In the genomic region with DNA sequence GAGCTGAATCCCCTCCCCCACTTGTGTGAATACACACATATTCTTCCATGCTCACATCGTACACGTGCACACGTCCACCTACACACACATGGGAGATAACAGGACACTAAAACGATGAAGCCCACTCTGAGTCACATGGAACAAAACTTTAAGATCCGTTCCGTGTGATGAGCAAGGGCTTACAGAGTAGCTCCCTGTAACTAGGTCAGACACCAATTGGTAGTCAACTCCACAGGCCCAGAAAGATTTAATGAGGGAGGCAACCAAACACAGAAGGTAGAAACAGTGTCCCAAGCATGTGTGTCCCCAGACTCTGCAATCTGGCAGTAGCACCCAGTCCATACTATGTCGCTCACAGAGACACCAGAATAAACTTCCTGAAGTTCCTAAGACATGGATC, we compare ENCODE assay signal across 15 mouse cellular contexts. TPM values are rescaled to one million over a fixed set of nuclear protein-coding genes. Genes with fewer than 3 reads are reported as not detected.
A peak's percentile ranks its signal among the peaks of the same experiment; 100 is the strongest.
DNase-seq lines count a peak whose midpoint lies in the region; ATAC-seq and TF ChIP-seq lines count a peak whose summit lies in the region.
"Had no signal": no experiment of that assay in that cellular context is flagged by ENCODE, and none has a peak within 500 bp of the region (broad histone marks: within the 10 kb centered on the region; RNA-seq: fewer than 3 reads in every experiment).

No protein-coding gene starts in this region.

- TF ChIP-seq EP300 in heart, postnatal 0 days (IDR thresholded peaks at IDR 0.05; ENCODE audit: low read depth) = no peak

- ATAC-seq in heart, postnatal 0 days (ENCODE audit: insufficient read depth, low read depth) = no peak
- 0 out of 2 replicates have a peak, but pooled peaks have one; percentile 15 for ATAC-seq in midbrain, embryonic 15.5 days (replicated peaks)
- ATAC-seq in forebrain, embryonic 13.5 days = peak; percentile 25; the same call in 1 of the 2 replicates
- ATAC-seq in midbrain, postnatal 0 days (ENCODE audit: low FRiP score) = peak; percentile 48; the same call in 1 of the 2 replicates
- ATAC-seq: activated CD4-positive, CD25-positive, alpha-beta regulatory T cell, adult 4 months had no signal

- no peaks in the 10 kb centered on the region for H3K36me3 ChIP-seq in heart, postnatal 0 days (replicated peaks; ENCODE audit: control insufficient read depth, insufficient read depth, low read length)
- no peaks in the 10 kb centered on the region for H3K36me3 ChIP-seq in midbrain, embryonic 15.5 days (replicated peaks)
- H3K36me3 ChIP-seq in midbrain, embryonic 10.5 days = no peaks in the 10 kb centered on the region
- H3K36me3 ChIP-seq in forebrain, embryonic 13.5 days (ENCODE audit: poor library complexity, severe bottlenecking) = no peaks in the 10 kb centered on the region
- H3K36me3 ChIP-seq in midbrain, postnatal 0 days (ENCODE audit: insufficient read depth, low read length) = no peaks in the 10 kb centered on the region
- H3K36me3 ChIP-seq: neural tube, embryonic 13.5 days had no signal

- H3K4me1 ChIP-seq in heart, postnatal 0 days (ENCODE audit: control insufficient read depth, insufficient read depth) = peaks cover 15% of the 10 kb centered on the region; the same call in 1 of the 2 replicates
- H3K4me1 ChIP-seq in midbrain, embryonic 15.5 days = peaks cover 5% of the 10 kb centered on the region; the same call in 1 of the 2 replicates
- H3K4me1 ChIP-seq in midbrain, embryonic 10.5 days = peaks cover 18% of the 10 kb centered on the region
- H3K4me1 ChIP-seq in forebrain, embryonic 13.5 days = peaks cover 41% of the 10 kb centered on the region
- no peaks in the 10 kb centered on the region for H3K4me1 ChIP-seq in midbrain, postnatal 0 days (ENCODE audit: insufficient read depth, low read length)

- H3K9me3 ChIP-seq in heart, postnatal 0 days (replicated peaks; ENCODE audit: control insufficient read depth, low read length) = no peaks in the 10 kb centered on the region
- H3K9me3 ChIP-seq in midbrain, embryonic 15.5 days = no peaks in the 10 kb centered on the region
- H3K9me3 ChIP-seq in midbrain, embryonic 10.5 days (replicated peaks) = no peaks in the 10 kb centered on the region
- H3K9me3 ChIP-seq in forebrain, embryonic 13.5 days (replicated peaks) = no peaks in the 10 kb centered on the region
- H3K9me3 ChIP-seq in midbrain, postnatal 0 days (ENCODE audit: low read length) = no peaks in the 10 kb centered on the region
- H3K9me3 ChIP-seq: embryonic facial prominence, embryonic 13.5 days; neural tube, embryonic 13.5 days had no signal

- no peak overlapping the region for H3K9ac ChIP-seq in heart, postnatal 0 days (replicated peaks; ENCODE audit: low read depth, low read length)
- no peak overlapping the region for H3K9ac ChIP-seq in midbrain, embryonic 15.5 days
- H3K9ac ChIP-seq in forebrain, embryonic 13.5 days = 0 out of 2 replicates have a peak overlapping the region, but pooled peaks have one; percentile 5
- no peak overlapping the region for H3K9ac ChIP-seq in midbrain, postnatal 0 days (replicated peaks; ENCODE audit: low read length, poor library complexity, severe bottlenecking)
- H3K9ac ChIP-seq: embryonic facial prominence, embryonic 13.5 days; lung, embryonic 14.5 days; neural tube, embryonic 13.5 days had no signal

- H3K27me3 ChIP-seq in heart, postnatal 0 days (ENCODE audit: control insufficient read depth, insufficient read depth, low read length) = no peaks in the 10 kb centered on the region
- 0 out of 2 replicates have a peak, but pooled peaks cover under 1% of the 10 kb centered on the region for H3K27me3 ChIP-seq in midbrain, embryonic 15.5 days (replicated peaks)
- H3K27me3 ChIP-seq in midbrain, embryonic 10.5 days (ENCODE audit: low read depth, poor library complexity, severe bottlenecking) = peaks cover 81% of the 10 kb centered on the region
- H3K27me3 ChIP-seq in forebrain, embryonic 13.5 days = no peaks in the 10 kb centered on the region
- H3K27me3 ChIP-seq in midbrain, postnatal 0 days (ENCODE audit: insufficient read depth, low read length) = no peaks in the 10 kb centered on the region
- H3K27me3 ChIP-seq: embryonic facial prominence, embryonic 13.5 days; neural tube, embryonic 13.5 days had no signal

- no peak for DNase-seq in heart, postnatal 0 days (ENCODE audit: low spot score)
- no peak for DNase-seq in heart, adult 18-20 months
- no peak for DNase-seq in midbrain, embryonic 10.5 days (ENCODE audit: low spot score)
- DNase-seq in midbrain, postnatal 0 days (ENCODE audit: low spot score) = peak; percentile 12
- no peak for DNase-seq in lung, postnatal 14 days
- no peak for DNase-seq in lung, postnatal 4 days
- DNase-seq: kidney, adult 18-20 months; liver; lung, embryonic 14.5 days had no signal

- H3K4me3 ChIP-seq in heart, postnatal 0 days (ENCODE audit: low read depth, low read length) = no peak overlapping the region
- H3K4me3 ChIP-seq in midbrain, embryonic 15.5 days = no peak overlapping the region
- no peak overlapping the region for H3K4me3 ChIP-seq in midbrain, embryonic 10.5 days
- H3K4me3 ChIP-seq in forebrain, embryonic 13.5 days = no peak overlapping the region
- no peak overlapping the region for H3K4me3 ChIP-seq in midbrain, postnatal 0 days (ENCODE audit: low read depth, low read length)
- H3K4me3 ChIP-seq: embryonic facial prominence, embryonic 13.5 days; neural tube, embryonic 13.5 days had no signal

- TF ChIP-seq CTCF in heart, postnatal 0 days (IDR thresholded peaks at IDR 0.05; ENCODE audit: low read depth) = no peak
- TF ChIP-seq CTCF in midbrain, postnatal 0 days (IDR thresholded peaks at IDR 0.05) = no peak

- 73% methylated on average over 7 of the region's 7 CpGs for WGBS in heart, postnatal 0 days
- WGBS in midbrain, embryonic 15.5 days = 88% methylated on average over 7 of the region's 7 CpGs
- WGBS in midbrain, embryonic 10.5 days = 92% methylated on average over 7 of the region's 7 CpGs
- WGBS in forebrain, embryonic 13.5 days = 80% methylated on average over 7 of the region's 7 CpGs
- 79% methylated on average over 7 of the region's 7 CpGs for WGBS in midbrain, postnatal 0 days

- no peak overlapping the region for H3K4me2 ChIP-seq in heart, postnatal 0 days (ENCODE audit: low read depth, low read length)
- H3K4me2 ChIP-seq in midbrain, embryonic 15.5 days = no peak overlapping the region
- H3K4me2 ChIP-seq in forebrain, embryonic 13.5 days = peak overlapping the region; percentile 11
- H3K4me2 ChIP-seq in midbrain, postnatal 0 days (ENCODE audit: low read depth, low read length, poor library complexity, severe bottlenecking) = no peak overlapping the region
- H3K4me2 ChIP-seq: embryonic facial prominence, embryonic 13.5 days; lung, embryonic 14.5 days; neural tube, embryonic 13.5 days had no signal

- H3K27ac ChIP-seq in heart, postnatal 0 days (ENCODE audit: low read depth) = 0 out of 2 replicates have a peak overlapping the region, but pooled peaks have one; percentile 49
- 0 out of 2 replicates have a peak overlapping the region, but pooled peaks have one; percentile 27 for H3K27ac ChIP-seq in midbrain, embryonic 15.5 days
- H3K27ac ChIP-seq in midbrain, embryonic 10.5 days (replicated peaks) = no peak overlapping the region
- 0 out of 2 replicates have a peak overlapping the region, but pooled peaks have one; percentile 55 for H3K27ac ChIP-seq in forebrain, embryonic 13.5 days
- H3K27ac ChIP-seq in midbrain, postnatal 0 days (ENCODE audit: low read depth, low read length) = peak overlapping the region; percentile 72
- H3K27ac ChIP-seq: embryonic facial prominence, embryonic 13.5 days had no signal

RNA-seq across cellular contexts. Expression of gene Cdh11, which starts 47.0 kb away (rescaled TPM):
- 27.1 and 27.6 TPM in 2 replicates for total RNA-seq in heart, postnatal 0 days (2014; rRNA removed; ENCODE audit: low replicate concordance)
- 18.2 and 20.1 TPM in 2 replicates for polyA plus RNA-seq in heart, postnatal 0 days (2015; fragmentation: Nextera tagmentation; extraction: Ambion mirVana)
- total RNA-seq in heart, adult 18-20 months (2021) = 10 to 100 TPM in 1 of 2 experiments, 1 to 10 TPM in 1; 8.2 to 12.0 TPM
- 40.7 and 42.6 TPM in 2 replicates for polyA plus RNA-seq in midbrain, embryonic 15.5 days (2015; fragmentation: Nextera tagmentation; extraction: Ambion mirVana)
- 55.2 and 59.2 TPM in 2 replicates for polyA plus RNA-seq in midbrain, embryonic 10.5 days (2016; fragmentation: Nextera tagmentation; extraction: Ambion mirVana)
- 23.7 and 24.1 TPM in 2 replicates for polyA plus RNA-seq in forebrain, embryonic 13.5 days (2015; fragmentation: Nextera tagmentation; extraction: Ambion mirVana)
- 48.2 and 68.6 TPM in 2 replicates for total RNA-seq in midbrain, postnatal 0 days (2014; rRNA removed)
- 22.9 and 23.3 TPM in 2 replicates for polyA plus RNA-seq in midbrain, postnatal 0 days (2015; fragmentation: Nextera tagmentation; extraction: Ambion mirVana)
- total RNA-seq: megakaryocyte-erythroid progenitor cell, adult 5-6 weeks had no signal
